Mouse (Mus musculus): ENCODE results near the gene Prdm1. TPM values are rescaled to one million over a fixed set of nuclear protein-coding genes. Genes with fewer than 3 reads are reported as not detected.

The Prdm1 gene
- total RNA-seq, 2 experiments from 2014 or later, result 1.0 to 1.3 TPM

- no peak for DNase-seq (ENCODE audit: low spot score in 2 of 2)
Observed at GRCm38 (mm10) chr10:44425013-44425412, 103.3 kb downstream of the Prdm1 start.

GRCm38 (mm10) chr10:44421896-44422295, 106.4 kb downstream of the Prdm1 start:
- DNase-seq (ENCODE audit: low spot score in 2 of 2), result no peak

GRCm38 (mm10) chr10:44420211-44420610, 108.1 kb downstream of the Prdm1 start:
- DNase-seq (ENCODE audit: low spot score in 2 of 2), result no peak

- DNase-seq (ENCODE audit: low spot score in 2 of 2), result no peak
Observed at GRCm38 (mm10) chr10:44418901-44419300, 109.4 kb downstream of the Prdm1 start.

- DNase-seq (ENCODE audit: low spot score in 2 of 2), result no peak
Observed at GRCm38 (mm10) chr10:44415576-44415975, 112.7 kb downstream of the Prdm1 start.

DNA sequence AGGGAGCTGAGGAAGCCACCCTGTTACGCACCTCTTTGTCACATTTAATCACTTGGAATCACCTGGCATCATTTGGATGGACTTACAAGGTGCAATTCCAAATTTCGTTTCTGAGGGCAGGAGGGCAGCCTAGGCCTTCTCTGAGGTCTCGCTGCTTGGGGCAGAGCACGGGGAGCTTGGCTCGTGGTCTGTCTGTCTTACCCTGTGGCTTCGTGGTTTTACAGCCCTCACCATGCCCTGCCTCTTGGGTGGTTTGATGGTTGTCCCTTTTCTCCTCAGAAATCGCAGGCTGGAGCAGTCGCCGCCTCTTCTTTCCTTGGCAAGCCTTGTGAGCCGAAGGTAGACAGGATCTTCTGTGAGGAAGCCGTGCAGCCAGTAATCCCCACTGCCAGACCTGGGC, 118.3 kb downstream of the Prdm1 start:
- DNase-seq (ENCODE audit: low spot score in 2 of 2), result no peak

DNA sequence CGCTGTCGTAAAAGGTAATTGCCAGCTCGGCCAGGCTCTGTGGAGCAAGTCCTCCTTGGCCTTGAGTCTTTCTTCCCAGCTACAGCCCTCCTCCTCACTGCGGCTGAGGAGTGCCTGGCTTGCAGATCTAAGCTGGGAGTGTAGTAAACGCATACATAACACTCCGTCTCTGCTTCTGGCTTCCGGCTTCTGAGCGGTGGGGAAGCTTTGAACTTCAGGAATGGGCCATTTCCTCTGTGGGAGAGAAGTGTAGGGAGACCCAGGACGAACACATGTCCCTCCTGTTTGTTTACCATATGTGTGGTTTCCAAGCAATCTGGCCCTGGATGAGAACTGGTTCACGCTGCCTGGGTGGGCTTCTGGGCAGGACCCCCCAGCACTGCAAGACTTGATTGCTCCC, 119.2 kb downstream of the Prdm1 start:
- no peak for DNase-seq (ENCODE audit: low spot score in 2 of 2)

DNA sequence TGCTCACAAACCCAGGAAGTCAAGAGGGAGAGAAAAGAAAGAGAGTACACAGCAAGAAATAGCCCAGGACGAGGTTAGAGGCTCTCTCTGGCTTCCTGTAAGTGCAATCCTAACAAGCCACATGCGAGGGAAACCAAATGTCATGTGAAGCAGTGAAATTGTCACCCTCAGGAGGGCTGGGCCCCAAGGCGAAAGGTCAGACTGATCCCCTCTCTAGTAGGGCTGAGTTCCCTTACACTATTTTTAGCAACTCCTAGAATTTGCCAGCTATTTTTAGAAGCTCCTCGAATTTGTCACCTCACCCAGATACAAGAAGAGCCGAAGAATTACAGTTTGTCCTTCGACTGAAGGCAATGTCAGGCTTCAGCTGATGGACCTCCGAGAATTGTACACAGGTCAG, 124.9 kb downstream of the Prdm1 start:
- no peak for DNase-seq (ENCODE audit: low spot score in 2 of 2)

DNA sequence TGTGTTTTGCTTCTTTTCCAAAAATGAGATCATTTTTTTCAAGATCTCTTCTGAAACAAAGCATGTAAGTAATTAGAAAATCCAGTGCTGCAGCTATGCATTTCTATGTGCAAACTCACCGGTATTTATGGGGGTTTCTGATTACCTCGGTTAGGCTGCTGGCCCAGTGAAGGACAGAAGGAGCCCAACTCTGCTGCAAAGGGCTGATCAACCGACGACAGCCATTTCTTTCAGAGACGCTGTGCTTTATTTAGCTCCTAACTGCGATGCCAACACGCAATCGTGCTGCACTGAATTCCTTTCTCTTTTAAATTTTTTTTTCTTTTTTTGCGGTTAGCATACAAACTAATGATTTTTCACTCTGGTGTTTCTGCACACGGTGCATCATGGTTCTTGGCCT, 126.7 kb downstream of the Prdm1 start:
- DNase-seq (ENCODE audit: low spot score in 2 of 2), result no peak

GRCm38 (mm10) chr10:44400602-44401001, 127.7 kb downstream of the Prdm1 start:
- no peak for DNase-seq (ENCODE audit: low spot score in 2 of 2)

DNA sequence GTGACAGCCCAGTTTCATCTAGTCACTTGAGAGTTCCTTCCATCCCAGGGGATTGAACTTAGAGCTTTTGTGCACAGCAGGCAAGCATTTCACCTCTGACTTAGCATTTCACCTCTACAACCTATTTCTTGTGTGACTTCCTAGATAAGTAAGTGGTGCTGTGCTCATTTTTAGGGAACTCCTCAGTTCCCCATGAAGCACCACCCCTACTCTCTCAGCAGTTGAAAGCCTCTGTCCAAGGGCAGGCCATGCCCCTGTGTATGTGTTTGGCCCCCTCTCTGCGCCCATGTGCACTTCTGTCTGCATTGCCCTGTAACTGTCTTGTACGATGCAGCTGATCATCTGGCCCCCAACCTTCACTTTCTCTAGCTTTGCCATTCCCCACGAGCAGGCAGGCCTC, 128.2 kb downstream of the Prdm1 start:
- DNase-seq (ENCODE audit: low spot score in 2 of 2), result no peak

- DNase-seq (ENCODE audit: low spot score in 2 of 2), result no peak
Observed at GRCm38 (mm10) chr10:44392855-44393254, 135.4 kb downstream of the Prdm1 start.

GRCm38 (mm10) chr10:44391509-44392290, 136.6 kb downstream of the Prdm1 start:
- DNase-seq (ENCODE audit: low spot score in 2 of 2), result no peak

DNA sequence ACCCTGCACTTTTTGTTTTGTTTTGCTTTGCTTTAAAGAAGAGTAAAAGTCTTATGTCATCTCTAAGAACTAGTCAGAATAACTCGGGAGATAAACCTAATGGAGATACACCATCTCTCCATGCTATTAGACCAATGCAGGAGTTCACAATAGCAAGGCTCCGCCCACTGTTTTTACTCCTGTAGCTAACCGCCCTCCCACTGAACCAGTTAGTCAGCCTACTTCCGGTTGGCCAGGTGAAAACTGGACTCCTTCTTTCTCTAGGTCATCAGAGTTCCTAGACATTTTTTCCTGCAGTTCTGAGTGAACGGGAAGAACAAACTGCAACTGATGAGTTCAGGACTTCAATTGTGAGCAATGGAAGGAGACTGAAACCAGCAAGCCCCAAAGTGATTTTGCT, 138.0 kb downstream of the Prdm1 start:
- no peak for DNase-seq (ENCODE audit: low spot score in 2 of 2)

GRCm38 (mm10) chr10:44388706-44389233, 139.5 kb downstream of the Prdm1 start:
- no peak for DNase-seq (ENCODE audit: low spot score in 2 of 2)
